Mouse (Mus musculus) CH12.LX (cell line): Measurements from ENCODE around the gene Immp2l.

Experiments used
- CTCF ChIP-seq, 2 experiments: IDR thresholded peaks in 1 of 2; conservative IDR thresholded peaks in 1 of 2; 2 replicates each; pipeline ENCODE4 v1.5.1; 2011 to 2012; ENCODE audit warnings: low read depth in 2 of 2, low read length in 2 of 2, improper control_type of control experiment in 1 of 2, inconsistent platforms in 1 of 2, mild to moderate bottlenecking in 1 of 2, moderate library complexity in 1 of 2
- ELF1 ChIP-seq: IDR thresholded peaks from 2 replicates; pipeline ENCODE4 v1.6.1; 2014; ENCODE audit warnings: low read depth, mild to moderate bottlenecking, inconsistent platforms, low read length, improper control_type of control experiment
- MAFK ChIP-seq: IDR thresholded peaks from 2 replicates; pipeline ENCODE4 v1.6.1; 2011; ENCODE audit warnings: low read length, improper control_type of control experiment; ENCODE audit not compliant: insufficient replicate concordance
- MAX ChIP-seq: IDR thresholded peaks from 2 replicates; pipeline ENCODE4 v1.6.1; 2011; ENCODE audit warnings: low read length, improper control_type of control experiment
- PAX5 ChIP-seq: IDR thresholded peaks from 2 replicates; pipeline ENCODE4 v1.6.1; 2012; ENCODE audit warnings: low read length, inconsistent platforms, mixed read lengths
- POLR2A ChIP-seq: IDR thresholded peaks from 2 replicates; pipeline ENCODE4 v1.6.1; 2011; ENCODE audit warnings: low read depth, mild to moderate bottlenecking, improper control_type of control experiment, low read length
- RAD21 ChIP-seq: IDR thresholded peaks from 2 replicates; pipeline ENCODE4 v1.6.1; 2011; ENCODE audit warnings: low read depth, mild to moderate bottlenecking, low read length, improper control_type of control experiment, moderate library complexity
- RCOR1 ChIP-seq: conservative IDR thresholded peaks from 2 replicates; pipeline ENCODE4 v1.6.1; 2012; ENCODE audit warnings: low read depth, mild to moderate bottlenecking, inconsistent platforms, low read length, improper control_type of control experiment
- ZKSCAN1 ChIP-seq: IDR thresholded peaks from 2 replicates; pipeline ENCODE4 v1.6.1; 2012; ENCODE audit warnings: low read depth, inconsistent platforms, low read length, improper control_type of control experiment, borderline replicate concordance
- ZNF384 ChIP-seq: IDR thresholded peaks from 2 replicates; pipeline ENCODE4 v1.6.1; 2012; ENCODE audit warnings: low read depth, low read length, improper control_type of control experiment, inconsistent platforms

GRCm38 (mm10) chr12:41325756-41326155, 301.9 kb downstream of the Immp2l start:
- TF ChIP-seq POLR2A = no peak
- no peak for TF ChIP-seq RAD21
- no peak for TF ChIP-seq PAX5
- no peak for TF ChIP-seq ZNF384
- no peak for TF ChIP-seq MAFK
- no peak for TF ChIP-seq ELF1
- no peak for TF ChIP-seq RCOR1
- TF ChIP-seq CTCF (conservative IDR thresholded peaks at IDR 0.05 in 1 of 2, IDR thresholded peaks at IDR 0.05 in 1 of 2; ENCODE audit: low read depth in 2 of 2, low read length in 2 of 2) = no peak
- TF ChIP-seq ZKSCAN1 = no peak
- no peak for TF ChIP-seq MAX
